Mouse (Mus musculus) mesoderm, embryonic 11.5 days (tissue): ENCODE data around the gene Apoc1.
"Not testable (repeated sequence)": the region's sequence is repeated elsewhere in the genome, so short reads cannot be mapped to it uniquely, and the experiment has no call there.

Experiments used
- DNase-seq: peaks from one replicate; pipeline ENCODE4 v3.0.0-alpha.2; 2012; ENCODE audit warnings: low read depth, low spot score

Gene Apoc1

DNA sequence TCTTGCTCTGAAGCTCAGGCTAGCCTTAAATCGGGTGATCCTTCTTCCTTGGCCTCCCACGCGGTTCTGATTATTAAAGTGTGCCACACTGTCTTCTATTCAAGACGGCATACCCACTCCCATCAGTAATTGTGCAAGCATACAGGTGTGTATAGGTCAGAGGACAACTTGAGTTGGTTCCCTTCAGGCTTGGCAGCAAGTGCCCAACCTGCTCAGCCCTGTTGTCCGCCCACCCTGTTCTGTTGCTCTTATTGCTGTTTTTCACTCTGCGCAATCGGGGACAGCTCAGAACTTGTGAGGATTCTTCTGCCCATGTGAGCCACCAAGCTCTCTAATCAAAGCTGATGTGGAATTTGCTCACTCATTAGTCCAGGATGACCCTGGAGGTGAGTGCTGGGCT, 12.8 kb upstream of the Apoc1 start:
- DNase-seq = no peak

DNA sequence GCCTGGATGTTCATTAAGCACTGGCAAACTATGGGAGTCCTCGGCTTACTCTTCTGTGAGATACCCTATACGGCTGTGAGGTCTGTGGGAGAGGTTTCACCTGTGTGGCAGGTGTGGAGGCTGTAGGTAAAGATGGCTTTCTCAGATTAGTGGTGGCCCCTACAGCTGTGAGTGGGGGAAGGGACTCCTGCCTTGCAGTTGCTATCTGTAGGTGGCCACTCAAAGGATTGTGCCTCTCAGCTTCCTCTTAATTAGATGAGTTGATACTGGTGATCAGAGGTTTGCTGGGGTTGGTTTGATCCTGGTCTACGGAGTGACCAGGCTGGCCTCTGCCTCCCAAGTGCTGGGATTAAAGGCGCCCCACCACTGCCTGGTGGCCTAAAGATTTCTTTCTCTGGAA, 12.0 kb upstream of the Apoc1 start:
- DNase-seq = no peak

DNA sequence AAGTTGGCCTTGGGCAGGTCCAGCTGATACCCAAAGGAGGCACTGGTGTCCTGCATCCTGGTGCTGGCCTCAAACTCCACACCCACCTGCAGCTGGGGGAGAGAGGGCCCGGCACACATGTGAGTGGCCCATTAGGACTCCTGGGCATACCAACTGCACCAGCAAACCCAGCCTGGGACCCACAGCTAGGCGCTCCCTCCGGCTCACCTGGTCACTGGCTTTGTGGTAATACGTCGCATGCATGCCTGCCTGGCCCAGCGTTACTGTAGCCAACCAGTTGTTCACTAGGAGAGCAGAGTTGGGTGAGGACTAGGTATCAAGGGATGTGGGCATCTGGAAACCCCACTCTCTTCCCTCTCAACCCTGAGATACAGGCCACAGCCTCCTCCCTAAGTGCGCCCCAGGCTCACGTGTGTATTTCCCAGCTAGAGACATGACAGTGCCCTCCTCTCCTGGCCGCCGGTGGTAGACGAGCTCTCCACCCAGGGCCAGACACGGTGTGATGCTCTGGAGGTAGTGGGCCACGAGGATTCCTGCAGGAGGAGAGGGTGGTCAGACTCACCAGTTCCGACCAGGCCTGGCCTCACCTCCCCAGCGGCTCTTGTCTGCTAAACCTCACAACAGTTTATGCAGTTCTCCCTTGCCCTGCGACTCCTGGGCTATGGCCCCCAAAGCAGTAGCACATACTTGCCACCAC, 10.5 kb upstream of the Apoc1 start:
- no peak for DNase-seq

DNA sequence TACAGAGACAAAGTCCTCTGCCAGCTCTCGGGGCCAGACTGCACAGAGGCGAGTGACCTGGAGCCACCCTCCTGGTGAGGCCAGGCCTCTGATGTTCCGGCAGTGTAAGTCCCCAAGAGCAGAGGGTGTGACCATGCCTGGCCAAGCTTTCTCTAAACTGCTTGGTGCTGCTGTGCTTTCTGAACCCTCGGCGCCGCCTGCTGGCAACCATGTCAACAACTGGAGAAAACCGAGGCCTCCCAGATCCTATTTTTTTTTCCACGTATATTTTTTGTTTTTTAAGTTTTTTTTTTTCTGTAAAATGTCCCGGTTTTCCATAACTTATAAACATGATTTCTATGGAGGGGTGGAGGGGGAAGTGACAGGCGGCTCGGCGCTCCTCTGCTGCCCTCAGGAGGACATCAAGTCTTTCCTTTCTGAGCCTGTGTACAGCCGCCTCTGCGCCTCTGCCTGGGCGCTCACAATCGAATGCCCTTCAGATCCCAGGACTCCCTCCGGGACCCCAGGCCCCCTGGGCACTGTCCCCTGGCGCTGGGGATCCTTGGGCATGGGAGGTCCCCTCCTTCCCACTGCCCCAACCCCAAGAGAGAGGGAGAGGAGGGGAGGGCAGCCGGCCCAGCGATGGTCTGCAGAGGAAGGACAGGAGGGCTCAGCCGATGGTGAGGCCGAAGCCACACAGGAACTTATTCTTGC, 8.8 kb upstream of the Apoc1 start:
- DNase-seq = peak; percentile 58

DNA sequence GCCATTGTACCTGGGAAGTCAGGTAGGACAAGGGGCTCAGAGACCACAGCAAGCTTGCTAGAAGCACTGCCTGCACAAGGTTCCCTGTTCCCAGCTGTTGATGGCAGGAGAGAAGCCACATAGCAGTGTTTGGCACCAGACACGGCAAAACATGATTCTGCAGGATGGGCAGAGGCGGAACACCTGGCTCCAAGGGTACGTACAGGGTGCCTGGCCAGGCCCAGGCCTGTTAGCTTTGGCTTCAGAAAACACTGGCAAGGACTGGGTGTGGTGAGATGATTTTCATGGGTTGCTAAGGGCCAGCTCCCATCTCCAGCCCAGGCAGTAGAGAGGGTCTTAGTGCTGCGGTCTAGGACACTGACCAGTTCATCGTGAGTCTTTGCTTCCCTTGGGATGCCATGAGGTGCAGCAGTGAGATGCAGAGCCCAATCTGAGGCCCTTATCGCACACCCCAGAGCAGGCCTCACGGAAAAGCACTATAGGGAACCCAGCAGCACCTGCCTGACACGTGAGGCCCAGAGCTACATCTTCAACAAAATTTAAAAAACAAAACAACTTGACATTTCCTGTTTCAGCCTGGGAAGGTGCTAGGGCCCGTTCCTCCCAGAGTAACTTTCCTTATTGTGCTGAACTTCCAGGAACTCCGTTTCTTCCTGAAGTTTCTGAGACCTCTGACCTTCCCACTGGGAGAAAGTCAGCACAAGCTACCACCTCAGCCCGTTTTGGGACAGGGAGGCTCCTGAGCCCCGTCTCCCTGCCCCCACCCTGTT, 8.0 kb upstream of the Apoc1 start:
- no peak for DNase-seq

DNA sequence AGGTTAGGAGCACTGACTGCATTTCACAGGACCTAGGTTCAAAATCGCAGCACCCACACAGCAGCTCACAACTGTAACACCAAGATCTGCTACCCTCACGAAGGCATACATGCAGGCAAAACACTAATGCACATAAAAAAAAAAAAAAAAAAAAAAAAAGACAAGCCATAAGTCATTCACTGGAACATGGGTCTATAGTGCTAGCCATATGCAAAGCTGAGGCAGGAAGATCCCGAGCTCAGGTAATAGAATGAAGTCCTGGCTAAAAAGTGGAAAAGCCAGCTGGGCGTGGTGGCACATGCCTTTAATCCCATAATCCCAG, 7.3 kb upstream of the Apoc1 start:
- no peak for DNase-seq

DNA sequence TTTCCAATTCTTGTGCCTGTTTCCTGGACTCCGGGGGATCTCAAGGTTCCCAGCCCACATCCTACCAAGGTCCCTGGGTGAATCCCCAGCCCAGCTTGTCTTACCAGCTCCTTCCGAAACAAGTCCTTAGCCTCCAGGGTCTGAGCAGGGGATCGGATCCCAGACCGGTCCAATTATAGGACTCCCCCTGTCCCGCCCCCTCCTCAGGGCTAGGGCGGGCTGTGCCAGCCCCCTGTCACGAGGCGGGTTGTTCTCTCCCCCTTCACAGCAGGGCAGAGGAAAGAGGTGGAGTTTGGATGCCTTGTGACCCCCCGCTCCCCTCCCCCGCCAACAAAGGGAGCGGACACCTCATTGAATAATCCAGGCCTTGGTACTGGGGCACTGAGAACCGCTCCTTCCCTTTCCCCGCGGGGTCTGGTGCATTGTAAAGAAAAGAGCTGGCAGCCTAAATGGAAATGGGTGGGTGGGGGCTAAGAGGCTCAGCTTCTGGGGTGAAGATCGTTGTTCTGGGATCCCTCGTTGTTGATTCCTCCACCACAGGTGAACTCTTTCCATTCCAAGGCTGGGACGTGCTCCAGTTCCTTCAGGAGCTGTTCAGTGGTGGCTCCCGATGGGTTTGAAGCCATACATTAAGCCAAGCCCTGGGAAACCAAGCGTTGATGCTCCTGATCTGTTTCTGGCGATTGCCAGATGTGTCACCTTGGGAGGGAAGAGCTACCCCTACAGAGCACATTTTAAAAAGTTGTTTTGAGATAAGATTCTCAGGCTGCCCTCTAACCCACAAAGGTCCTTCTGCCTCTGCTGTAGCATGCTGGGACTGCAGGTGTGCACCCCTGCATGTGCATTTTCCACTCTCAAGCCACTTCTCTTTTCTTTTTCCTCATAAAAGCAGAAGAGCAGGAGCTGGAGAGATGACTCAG, 6.7 kb upstream of the Apoc1 start, which contains the start of gene Apoe:
Gene Apoe, minus strand, starts transcription at position 282 of the 920 bp plus-strand sequence.
- DNase-seq = peak; percentile 49

DNA sequence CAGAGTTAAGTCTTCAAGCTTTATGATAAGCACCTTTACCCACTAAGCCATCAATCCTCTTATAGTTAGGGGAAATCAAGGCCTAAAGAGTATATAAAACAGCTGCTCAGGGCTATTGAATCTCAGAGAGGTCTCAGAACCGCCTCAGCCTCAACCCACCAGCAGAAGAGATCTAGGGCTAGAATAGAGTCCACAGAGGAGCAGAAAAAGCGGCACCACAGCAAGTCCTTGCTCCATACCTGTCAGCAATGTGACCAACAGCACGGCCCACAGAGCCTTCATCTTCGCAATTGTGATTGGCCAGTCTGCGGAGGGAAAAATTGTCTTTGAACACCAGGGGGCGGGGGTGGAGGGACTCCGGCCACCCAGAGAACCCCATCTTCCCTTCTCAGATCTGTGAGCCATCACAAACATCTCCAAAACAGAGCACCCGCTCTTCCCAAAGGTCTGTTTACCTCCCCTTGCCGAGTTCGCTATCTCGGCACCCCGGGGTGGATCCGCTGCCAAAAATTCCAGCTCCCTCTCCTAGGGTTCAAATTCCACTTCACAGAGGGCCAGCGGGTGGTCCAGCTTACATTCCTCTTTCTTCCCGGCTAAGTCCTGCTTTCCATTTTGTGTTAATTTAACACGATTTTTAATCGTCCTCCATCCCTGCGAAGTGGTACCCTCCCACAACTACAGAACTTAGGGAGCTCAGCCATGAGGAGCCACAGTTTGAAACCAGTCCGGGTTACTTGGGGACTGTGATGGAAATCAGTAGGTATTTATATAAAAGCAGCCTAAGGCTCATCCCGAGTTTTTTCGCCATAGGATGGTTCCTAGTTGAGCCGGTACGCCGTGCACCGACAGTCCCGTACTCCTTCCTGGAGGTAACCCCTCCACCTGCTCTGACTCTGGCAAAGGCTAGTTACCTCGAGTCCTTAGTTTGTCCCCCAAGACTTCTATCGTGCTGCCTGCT, 5.8 kb upstream of the Apoc1 start:
- peak; percentile 64 for DNase-seq

DNA sequence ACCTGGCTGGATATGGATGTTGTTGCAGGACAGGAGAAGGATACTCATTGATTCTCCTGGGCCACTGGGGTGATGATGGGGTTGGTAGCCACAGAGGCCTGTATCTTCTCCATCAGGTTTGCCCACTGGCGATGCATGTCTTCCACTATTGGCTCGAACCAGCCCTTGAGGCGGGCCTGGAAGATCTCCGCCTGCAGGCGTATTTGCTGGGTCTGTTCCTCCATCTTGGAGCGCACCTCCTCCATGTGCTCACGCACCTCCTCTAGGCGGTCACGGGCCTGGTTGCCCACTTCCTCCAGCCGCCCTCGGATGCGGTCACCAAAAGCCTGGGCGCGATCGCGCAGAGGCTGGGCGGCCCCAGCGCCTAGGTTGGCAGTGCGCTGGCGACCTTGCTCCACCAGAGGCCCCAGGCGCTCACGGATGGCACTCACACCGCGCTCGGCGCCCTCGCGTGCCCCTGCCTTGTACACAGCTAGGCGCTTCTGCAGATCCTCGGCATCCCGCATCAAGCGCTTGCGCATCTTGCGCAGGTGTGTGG, 3.9 kb upstream of the Apoc1 start:
- no peak for DNase-seq

DNA sequence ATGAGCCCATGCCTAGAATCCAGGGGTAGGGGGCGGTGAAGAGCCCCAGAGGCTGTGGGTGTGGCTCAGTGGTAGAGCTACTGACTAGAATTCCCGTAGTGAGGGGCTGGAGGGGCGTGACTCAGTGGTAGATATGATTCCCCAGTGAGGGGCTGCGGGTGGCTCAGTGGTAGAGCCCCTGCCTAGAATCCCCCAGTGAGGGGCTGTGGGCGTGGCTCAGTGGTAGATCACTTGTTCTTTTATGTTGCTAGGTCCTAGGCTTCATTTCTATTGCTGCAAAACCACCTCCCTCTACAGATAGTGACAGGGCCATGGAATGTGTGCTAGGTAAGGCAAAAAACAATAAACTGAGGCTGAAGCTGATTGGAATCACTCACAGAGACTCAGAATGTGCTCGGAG, 3.4 kb upstream of the Apoc1 start:
- DNase-seq = no peak

DNA sequence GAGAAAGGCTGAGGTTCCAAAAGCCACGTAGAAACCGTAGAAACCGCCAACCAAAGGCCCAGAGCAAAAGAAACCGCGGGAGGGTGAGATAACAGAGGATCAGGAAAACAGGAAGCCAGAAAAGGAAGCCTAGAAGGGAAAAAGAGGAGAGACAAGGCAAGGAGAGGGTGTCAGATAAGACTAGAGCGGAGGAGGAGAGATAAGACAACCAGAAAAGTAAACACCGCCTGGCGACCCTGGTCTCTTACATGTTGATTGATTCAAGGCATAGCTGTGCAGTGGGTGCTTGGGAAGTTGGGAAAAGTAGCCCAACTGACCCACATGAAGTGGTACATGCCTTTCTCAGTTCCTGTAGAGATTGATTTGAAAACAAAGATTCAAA, 2.7 kb upstream of the Apoc1 start:
- no peak for DNase-seq

DNA sequence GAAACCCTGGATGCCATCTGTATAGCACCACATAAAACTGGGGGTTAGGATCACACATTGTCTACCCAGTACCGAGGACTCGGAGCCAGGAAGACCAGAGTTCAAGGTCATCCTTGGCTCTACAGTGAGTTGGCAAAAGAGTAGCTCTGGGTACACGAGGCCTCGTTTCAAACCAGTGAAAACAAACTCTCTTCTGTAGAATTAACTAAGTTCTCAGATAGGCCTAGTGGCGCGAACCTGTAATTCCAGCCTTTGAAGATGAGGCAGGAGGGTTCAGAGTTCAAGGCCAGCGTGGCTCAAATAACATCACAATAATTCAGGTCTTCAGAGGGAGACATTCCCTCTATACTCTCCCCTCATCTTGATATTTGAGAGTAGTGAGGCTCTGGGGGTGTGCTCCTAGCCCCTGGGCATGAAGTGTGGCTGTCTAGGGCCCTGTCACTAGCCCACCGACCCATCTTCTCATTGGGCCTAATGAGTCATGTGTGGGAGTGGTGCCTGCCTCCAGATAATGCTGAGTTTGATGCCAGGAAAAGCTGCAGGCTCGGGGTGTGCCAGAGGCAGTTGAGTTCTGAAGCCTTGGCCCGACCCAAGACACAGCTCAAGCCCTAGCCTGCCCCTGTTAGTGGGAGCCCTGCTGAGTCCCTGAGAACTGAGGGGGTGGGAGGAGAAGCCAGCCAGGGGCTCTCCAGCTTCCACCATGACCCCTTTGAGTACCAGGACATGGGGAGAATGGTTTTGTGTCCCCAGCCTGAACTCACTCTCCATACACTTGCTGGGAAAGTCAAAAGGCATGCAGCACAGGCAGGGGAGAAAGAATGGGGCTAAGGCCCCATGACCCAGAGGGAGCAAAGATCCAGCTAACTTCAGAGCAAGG, 2.1 kb upstream of the Apoc1 start:
- DNase-seq = no peak

DNA sequence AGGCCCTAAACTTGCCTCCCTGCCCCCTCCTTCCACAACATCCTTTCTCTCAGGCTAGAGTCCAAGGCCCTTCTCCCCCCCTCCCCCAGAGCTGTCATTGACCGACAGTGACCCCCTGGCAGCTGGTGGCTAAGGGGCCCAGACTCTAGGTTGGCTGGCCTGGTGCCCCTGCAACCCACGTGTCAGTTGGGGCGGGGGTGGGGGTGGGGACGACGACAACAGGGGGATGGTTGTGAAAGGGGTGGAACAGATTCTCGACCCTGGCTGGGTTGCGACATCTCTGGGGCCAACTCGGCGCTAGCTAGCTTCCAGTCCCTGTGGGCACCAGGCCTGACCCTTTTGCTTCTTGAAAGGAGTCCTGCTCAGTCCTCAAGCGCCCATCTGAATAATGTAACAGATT, 961 bp upstream of the Apoc1 start:
- DNase-seq = peak; percentile 10

DNA sequence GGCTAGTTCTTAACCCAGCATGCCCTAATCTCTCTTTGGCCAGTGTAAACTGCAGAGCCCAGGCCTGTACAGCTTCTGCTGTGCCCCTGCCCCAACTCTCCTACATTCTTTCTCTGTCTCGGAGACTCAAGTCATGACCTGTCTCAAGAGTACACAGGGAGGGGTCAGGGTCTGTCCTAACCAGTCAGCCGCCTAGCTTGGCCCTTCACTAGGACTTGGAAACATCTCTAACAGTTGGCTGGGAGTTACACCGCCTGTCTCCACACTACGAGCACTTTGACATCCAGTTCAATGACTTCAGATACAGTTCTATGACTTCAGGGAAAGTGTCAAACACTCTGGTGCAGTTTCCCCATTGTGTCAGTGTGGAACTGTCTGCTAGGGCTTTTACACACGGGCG, 1.0 kb downstream of the Apoc1 start:
- DNase-seq = no peak

DNA sequence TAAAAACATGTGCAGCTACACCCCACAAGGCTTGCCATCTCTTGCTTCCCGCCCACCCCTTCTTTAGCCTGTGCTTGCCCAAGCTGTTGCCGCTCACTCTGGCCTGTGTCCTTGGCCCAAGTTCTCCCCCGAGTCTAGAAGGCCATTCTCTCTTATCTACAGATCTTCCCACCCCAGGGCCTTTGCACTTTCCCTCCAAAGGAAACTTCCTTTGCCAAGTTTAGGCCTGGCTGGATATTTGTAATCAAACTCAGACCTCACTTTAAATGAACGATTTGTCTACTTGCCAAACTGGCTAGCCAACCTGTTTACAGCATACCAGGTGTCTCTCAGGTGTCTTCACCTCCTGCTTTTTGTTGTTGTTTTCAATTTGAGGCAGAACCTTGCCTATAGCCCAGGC, 1.6 kb downstream of the Apoc1 start:
- no peak for DNase-seq

DNA sequence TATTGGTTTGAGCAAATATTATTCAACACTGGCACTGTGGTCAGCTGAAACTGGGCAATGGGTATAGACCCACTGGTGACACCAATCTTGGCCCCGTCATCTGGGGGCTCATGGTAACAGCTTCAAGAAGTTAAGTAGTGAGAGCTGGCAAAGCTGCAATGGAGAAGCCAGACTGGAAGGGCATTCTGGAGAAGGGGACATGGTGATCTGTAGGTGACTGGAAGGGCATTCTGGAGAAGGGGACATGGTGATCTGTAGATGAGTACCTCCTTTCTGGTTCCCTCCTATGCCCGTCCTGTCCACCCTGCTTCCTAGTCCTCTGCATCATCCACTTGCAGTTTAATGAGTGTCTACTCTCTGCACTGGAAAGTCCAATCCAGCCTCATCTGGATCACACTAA, 3.8 kb downstream of the Apoc1 start:
- DNase-seq = no peak

DNA sequence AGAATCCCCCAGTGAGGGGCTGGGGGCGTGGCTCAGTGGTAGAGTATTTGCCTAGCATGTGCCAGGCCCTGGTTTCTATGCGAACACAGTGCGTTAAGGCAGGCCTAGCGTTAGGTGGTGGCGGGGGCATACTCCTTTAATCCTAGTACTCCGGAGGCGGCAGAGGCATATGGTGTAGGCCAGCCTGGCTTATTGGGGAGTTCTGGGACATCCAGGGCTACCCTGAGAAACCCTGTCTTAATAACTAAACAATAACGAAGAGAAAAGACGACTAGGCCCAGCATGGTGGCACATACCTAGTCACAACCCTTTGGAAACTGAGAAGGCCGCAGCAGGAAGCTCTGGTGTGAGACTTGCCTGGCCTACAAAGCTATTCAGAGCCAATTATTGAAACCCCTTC, 4.4 kb downstream of the Apoc1 start:
- no peak for DNase-seq

DNA sequence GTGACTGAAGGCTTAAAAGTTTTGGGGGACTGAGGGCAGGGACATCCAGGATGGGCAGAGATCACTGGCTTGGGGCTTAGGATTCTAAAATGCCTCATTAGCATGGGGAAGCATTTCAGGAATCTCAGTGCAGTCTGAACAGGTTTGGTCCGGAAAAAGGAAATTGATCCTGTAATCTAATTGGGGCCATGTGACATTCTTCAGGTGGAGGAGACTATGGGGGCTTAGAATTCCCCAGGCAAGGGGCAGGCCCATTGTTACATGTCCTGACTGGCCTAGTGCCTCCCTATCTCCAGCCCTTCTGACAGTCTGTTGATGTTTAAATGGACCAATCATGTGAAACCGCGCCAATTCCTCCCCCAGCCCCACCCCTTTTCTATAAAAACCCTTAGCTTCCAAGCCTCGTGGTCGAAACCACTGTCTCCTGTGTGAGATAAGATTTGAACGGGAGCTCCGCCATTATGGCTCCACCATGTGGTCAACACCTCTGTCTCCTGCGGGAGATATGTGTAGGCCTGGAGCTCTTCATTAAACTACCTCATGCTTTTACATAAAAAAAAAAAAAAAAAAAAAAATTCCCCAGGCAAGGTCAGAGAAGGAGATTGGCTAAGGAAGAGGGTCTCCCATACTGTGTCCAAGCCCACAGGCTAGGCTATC, 5.4 kb downstream of the Apoc1 start:
- DNase-seq = not testable (repeated sequence)

DNA sequence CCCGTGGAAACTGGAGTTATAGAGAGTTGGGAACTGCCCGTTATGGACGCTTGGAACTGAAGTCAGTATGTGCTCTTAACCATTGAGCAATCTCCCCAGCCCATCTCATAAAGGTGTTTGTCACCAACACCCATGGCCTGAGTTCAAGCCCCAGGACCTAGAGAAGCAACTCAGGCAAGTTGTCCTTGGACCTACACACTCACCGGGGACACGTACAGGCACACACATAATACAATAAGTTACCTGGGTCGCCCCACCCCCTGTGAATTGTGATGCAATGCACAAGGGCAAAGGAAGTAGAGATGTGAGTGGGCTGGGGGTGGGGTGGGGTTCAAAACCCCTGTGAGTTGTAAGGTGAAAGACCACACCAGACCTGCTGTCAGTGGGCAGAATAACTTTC, 5.9 kb downstream of the Apoc1 start:
- no peak for DNase-seq
